Mouse (Mus musculus): Measurements from ENCODE around the gene Lin37. TPM values are rescaled to one million over a fixed set of nuclear protein-coding genes. Genes with fewer than 3 reads are reported as not detected.

The Lin37 gene
- total RNA-seq, 2 experiments from 2014 or later: 39.8 to 67.5 TPM

DNA sequence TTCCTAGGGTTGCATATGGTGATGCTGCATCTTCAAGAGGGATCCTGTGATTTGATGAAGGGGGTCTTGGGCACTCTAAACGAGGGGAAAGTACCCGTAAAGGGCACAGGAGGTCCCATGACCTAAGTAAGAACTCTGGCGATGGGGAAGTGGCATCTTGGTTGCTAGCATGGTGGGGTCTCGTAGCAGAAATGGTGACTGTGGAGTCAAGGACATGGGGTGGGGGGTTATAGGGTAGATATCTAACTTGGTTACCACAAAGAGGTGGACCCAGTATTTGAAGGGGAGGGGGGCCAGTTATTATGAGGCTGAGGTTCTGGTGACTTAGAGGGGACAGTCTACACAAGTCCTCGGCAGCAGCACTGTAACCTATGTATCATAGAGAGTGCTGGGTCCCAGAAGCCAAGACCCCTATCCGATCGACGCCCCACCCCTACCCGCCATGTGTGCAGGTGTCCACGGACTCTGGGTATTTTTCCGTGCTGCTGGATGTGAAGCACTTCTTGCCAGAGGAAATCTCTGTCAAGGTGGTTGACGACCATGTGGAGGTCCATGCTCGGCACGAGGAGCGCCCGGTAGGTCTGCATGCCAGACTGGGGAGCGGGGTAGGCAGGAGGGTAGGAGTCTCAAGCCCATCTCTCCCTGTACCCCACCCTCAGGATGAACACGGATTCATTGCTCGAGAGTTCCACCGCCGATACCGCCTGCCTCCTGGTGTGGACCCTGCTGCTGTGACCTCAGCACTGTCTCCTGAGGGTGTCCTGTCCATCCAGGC is 5.6 kb downstream of the Lin37 start:
- no peak for ATAC-seq (replicated peaks; ENCODE audit: poor library complexity)

DNA sequence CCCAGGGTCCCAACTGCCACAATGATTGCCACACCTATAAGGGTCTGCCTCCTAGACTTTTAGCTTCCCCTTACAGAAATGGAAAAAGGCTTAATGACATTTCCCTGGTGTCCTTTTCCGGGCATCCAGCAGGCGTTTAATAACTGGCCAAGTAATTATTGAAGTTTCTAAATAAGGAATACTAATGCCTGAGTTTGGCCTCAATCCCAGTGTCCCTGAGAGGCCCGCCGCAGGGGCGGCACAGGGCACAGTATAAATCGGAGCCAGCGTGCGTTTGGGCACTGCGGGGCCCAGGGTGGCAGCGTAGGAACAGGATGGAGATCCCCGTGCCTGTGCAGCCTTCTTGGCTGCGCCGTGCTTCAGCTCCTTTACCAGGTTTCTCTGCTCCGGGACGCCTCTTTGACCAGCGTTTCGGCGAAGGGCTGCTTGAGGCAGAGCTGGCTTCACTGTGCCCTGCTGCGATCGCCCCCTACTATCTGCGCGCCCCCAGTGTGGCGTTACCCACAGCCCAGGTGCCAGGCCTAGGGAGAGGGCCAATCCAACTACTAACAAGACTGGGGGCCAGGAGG is 6.5 kb downstream of the Lin37 start:
- ATAC-seq (replicated peaks; ENCODE audit: poor library complexity): 0 out of 2 replicates have a peak, but pooled peaks have one; percentile 15

DNA sequence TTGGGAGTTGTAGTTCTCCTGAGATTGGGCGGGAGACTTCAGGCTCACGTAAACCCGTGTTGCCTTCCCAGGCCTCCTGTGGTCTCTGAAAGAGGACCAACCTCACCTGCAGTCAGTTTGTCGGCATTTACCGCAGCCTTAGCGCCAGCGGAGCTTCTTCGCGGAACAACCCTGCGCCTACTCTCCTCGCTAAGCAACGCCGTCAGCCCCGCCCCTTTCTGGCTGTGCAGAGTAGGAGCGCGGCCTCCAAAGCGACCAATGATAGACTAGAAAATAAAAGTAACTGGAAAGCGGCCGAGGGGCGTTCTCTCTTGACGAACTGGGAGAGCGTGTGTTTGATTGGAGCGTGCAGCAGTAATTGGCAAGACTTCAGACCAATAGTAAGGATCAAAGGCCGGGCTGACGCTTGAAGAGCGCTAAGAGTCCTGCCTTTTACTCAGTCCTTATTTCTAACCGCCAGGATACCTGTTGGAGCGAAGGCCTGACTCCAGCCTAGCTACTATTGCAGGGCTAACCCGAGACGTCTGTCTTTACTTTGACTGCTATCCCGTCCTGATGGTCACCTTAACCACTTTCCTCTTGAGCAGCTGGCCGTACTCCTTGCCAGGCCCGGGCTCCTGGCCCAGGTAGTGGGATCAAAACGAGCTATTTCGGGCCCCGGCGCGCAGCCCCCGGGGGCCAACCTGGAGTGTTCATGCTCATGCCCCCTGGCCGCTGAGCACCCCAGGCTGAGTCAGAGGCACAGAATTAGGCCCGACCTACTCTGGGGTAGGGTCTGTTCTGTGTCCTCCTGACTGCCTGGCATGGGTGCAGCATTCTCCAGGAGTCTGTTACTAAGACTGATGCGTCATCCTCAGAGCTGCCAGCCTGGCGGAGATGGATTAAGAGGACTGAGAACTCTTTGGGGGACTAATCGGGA is 7.3 kb downstream of the Lin37 start, which contains the start of the genes Hspb6 and Proser3:
TSS of gene Hspb6 (plus strand) at position 77 of the 919 bp plus-strand sequence.
TSS of gene Proser3 (minus strand) at position 198 of the 919 bp plus-strand sequence.
- peak; percentile 85 for ATAC-seq (replicated peaks; ENCODE audit: poor library complexity)

DNA sequence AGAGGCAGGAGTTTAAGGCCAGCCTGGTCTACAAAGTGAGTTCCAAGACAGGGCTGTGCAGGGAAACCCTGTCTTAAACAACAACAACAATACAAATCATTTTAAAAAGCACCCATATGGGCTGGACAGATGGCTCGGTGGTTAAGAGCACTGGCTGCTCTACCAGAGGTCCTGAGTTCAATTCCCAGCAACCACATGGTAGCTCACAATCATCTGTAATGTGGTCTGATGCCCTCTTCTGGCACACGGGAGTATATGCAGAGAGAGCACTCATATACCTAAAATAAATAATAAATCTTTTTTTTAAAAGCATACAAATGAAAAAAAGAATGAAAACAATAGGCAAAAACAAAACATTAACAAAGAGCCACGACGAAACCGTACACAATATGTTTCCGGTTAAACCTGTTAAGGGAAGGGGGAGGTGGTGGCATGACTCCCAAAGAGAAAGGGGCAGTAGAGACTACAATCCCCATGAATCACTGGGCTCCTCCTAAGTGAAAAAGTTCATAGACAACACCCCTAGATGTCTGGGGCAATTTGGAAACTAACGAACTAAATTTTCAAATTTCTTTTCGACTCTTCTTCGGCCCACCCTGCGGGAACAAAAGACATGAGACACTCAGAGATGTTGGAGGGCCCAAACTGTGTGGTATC is 8.1 kb downstream of the Lin37 start:
- peak; percentile 55 for ATAC-seq (replicated peaks; ENCODE audit: poor library complexity)

DNA sequence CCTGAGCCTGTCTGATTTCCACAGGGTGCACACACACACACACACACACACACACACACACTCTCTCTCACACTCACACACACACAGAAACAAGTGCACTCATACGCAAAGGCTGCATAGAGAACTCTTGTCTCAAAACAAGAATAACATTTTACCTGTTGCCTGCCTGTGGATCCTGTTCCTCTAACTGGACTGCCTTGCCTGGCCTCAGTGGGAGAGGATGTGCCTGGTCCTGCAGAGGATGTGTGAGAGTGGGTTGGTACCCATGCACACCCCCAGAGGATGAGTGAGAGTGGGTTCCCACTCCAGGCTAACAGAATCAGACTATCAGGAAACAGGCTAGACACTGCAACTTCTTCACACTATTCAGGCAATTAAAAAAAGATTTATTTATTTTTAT is 9.0 kb downstream of the Lin37 start:
- no peak for ATAC-seq (replicated peaks; ENCODE audit: poor library complexity)

DNA sequence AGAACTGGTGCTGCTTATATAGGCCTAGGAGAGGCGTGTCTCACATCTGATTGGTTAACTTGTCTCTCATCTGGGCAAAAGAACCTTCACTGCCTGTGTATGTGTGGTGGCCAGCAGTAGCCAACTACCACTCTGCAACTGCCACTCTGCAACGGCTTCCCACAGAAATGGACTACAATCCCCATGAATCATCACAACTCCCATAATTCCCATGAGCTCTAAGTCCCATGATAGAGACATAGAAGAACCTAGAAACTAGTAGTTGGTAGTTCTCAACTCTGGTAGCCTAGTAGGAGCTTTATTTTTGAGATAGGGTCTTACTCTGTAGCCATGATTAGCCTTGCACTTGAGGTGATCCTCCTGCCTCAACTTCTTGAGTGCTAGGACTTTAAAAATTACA is 9.8 kb downstream of the Lin37 start:
- ATAC-seq (replicated peaks; ENCODE audit: poor library complexity): no peak

DNA sequence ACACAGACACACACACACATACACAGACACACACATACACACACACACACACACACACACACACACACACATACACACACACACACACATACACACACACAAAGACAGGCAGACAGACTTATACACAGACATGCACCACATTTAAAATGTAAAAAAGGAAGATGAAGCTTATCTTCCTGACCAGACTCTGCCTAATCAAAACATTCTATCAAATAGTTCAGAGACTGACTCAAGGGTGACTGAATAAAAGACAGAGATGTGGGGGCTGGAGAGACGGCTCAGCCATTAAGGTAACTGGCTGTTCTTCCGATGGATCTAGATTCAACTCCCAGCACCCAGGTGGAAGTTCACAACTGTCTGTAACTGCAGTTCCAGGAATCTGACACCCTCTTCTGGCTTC is 15.3 kb downstream of the Lin37 start:
- ATAC-seq (replicated peaks; ENCODE audit: poor library complexity): peak; percentile 71

DNA sequence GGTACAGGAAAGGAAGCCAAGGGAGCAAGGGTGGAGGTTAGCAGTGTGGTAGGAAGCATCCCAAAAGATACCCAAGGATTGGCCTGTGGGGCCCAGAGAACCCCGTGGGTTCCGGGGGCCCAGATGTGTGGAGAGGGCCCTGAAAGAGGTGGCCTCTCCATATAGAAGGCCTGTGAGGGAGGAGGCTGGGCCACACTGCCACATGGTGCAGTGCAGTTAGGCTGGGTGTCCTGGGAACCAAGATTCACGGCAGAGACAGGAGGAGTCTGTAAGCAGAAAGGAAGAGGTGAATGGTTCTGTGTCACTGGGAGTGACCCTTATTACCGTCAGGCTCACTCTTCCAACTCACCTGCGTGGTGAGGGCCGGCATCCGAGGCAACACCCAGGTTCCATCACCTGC is 19.1 kb downstream of the Lin37 start:
- no peak for ATAC-seq (replicated peaks; ENCODE audit: poor library complexity)

DNA sequence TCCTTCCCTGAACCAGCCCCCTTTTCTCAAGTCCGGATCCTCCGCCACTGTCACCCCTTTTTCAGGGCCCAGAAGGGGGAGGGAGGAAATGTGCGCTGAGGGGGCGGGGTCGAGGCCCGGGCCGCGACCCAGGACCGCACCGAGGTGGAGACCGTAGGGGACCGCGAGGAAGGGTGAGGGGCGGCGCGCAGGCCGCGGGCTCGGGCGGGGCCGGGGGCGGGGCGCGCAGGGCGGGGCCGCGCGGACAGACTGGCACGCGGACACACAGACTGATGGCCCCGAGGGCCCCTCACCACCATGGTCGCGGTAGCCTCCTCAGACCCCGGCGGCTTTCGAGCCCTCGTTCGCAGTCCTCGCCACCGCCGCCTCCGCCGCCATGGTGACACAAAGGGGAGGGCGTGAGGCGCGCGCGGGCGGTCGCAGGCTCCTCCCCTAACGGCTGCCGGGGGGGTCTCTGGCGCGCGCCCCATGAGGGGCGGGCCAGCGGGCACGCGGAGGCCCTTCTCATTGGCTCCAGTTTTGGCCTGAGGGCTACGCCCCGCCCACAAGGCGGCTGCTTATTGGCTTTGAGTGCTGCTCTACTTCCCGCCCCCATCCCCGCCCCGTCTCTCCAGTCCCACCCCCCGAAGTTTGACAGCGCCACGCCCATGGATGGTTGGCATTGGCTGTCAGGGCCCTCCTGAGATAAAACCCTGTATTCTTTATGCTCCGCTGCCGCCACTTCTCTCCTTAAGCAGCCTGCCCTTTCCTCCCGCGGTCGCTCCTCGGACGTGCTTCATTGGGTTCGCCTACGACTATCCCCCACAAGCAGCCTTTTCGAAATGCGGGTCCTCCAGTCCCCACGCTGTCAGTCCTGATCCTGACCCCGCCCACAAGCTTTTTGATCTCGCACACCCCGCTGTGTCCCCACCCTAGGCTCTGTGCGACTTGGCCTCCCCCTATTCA is 24.7 kb downstream of the Lin37 start, which contains the start of gene Arhgap33:
TSS of gene Arhgap33 (minus strand) at position 428 of the 945 bp plus-strand sequence.
- peak; percentile 94 for ATAC-seq (replicated peaks; ENCODE audit: poor library complexity)

DNA sequence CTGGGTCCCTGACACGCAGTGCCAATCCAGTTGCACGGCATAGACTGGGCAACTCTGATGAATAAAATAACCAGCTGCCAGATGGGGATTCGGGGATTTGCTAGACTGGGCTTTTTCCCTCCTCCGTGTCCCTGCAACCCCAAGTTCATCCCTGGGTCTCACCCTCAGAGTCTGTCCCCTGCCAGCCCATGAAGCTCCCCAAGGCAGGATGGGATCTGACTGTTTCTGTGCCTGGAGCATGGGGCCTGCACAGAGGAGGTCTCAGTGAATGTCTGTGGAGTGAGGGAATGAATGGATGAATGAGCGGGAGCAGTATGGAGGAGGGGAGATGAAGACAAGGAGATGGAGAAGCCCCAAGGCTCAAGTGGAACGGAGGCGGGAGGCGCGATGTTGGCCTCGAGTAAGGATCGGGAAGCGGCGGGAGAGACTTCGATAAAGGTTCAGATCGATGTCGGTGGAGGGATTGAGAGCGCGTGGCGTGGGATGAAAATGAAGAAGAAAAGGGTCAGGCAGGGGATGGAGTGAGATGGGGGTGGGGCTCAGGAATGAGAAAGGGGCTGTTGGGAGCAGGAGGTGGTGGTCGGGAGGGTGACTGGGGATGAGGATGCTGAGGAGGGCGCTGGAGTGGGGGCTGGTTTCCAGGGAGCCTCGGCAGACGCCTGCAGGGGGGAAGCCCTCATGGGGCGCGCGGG is 25.6 kb downstream of the Lin37 start:
- ATAC-seq (replicated peaks; ENCODE audit: poor library complexity): no peak

DNA sequence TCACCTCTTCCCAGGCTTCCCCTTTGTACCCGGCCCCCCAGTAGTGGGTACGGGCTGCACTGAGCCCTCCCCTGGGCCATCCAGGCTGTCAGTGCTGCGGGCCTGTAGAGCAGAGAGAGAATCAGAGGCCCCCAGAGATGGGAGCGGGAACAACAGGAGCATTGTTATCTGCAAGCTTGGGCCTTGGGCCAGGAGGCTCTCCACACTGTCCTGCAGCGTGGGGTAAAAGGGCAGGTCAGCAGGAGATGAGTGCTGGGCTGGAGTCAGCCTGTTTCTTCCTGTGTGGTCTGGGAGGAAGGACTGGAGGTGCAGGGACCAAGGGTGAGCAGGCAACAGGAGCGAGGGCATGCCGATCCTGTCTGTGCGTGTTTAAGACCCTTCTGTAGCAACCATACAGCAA is 26.7 kb downstream of the Lin37 start:
- ATAC-seq (replicated peaks; ENCODE audit: poor library complexity): no peak

DNA sequence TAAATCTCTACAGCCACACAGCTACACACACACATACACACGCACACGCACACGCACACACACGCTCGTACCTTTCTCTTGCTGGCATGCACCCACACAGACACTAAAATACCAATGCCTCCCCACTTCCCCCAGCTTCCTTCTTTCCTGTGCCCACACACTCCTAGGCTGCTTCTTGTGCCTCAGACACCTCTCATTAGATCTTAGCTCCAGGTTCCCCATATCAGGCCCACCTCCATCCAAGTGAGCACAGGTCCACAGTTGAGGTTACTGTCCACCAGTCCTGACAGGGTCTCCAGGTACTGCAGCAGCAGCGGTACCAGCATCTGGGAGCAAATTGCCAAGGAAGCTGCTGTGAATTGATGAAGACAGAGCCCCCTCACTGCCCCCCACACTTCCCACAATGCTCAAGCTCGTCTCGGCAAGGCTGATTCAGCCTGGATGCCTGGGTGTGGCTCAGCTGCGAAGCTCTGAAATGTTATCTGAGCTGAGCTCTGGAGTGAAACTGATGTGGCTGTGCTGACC is 28.3 kb downstream of the Lin37 start:
- ATAC-seq (replicated peaks; ENCODE audit: poor library complexity): no peak

DNA sequence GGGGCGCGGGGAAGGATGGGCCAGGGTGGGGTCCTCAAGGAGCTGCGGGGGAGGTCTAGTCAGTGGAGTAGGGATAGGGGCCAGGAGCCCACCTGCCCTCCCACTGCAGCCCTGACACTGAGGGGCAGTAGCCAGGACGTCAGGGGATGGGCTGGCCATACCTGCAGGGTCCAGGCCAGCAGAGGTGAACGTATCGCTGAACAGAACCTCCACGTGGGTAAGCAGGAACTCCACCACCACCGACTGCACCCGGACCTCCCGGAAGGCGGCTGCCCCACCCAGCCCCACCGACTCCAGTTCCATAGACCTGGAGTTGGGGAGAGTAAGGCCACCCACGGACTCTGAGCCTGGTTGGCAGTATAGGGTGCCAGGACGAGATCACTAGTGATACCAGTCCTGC is 32.7 kb downstream of the Lin37 start:
- no peak for ATAC-seq (replicated peaks; ENCODE audit: poor library complexity)

DNA sequence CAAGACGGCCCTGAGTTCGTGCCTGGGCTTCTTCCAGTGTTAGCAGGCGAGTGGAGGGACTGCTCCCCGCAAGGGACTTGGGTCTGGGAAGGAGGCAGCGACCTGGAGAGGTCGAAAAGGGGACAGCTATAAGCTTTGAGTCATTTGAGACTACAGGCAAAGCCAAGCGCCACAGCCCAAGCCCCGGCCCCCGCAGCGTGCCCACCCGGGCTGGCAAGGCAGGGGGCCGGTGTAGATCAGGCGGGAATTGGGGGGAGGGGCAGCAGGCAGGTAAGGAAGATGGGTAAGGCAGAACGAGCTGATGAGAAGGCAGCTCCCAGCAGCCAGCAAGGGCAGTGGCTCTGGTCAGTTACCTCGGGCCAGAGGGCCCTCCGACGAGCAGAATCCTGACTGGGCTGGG is 33.2 kb downstream of the Lin37 start:
- no peak for ATAC-seq (replicated peaks; ENCODE audit: poor library complexity)

DNA sequence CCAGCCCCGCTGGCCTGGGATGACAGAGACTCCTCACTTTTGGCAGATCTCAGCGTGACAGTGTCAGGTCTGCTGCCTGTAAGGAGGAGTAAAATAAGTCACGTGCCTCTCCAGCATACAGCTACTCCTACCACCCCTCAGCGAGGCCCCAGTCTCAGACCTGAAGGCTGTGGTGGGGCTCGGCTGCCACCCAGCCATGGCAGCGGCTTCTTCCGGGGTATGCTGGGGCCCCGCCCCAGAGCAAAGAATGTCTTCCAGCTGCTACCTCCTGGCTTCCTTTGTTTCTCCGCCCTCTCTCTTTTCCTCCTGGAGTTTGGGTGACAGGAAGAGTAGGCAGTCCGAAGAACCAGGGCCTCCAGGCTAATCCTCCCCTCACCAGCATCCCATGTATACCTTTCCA is 33.7 kb downstream of the Lin37 start:
- ATAC-seq (replicated peaks; ENCODE audit: poor library complexity): no peak

DNA sequence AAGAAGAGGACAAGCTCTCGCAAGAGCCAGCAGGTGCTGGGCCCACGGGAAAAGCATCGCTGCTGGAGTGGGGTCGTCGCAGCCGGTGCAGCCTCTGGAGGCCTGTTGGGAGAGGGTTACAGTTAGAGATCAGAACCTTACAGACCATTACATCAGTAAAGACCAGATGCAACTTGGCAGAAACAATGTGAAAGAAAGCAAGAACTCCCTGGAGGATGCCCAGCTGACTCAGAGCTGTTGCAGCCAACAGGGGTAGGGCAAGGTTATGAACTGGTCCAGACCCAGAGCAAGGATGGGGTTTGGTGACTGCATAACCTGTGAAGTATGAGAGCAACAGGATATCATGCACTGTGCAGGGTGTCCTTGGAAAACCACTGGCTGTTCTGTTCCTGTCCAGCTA is 35.2 kb downstream of the Lin37 start:
- no peak for ATAC-seq (replicated peaks; ENCODE audit: poor library complexity)

DNA sequence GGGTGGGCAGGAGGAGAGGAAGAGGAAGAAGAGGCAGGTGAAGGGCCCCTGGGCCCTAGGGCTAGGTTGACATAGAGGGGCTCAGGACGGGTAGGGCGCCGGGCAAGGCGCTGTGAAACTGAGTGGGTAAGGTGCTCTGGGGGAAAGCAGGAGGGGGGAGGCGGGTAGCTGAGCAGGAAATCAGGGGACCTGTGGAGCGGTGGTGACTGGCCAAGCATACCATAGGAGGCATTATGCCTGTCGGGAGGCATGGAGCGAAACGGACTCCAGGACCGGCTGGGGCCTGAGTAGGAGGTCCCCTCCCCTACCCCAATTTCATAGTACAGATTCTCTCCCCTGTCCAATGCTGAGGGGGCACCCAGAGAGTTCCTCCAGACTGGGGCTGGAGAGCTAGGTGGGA is 36.8 kb downstream of the Lin37 start:
- ATAC-seq (replicated peaks; ENCODE audit: poor library complexity): no peak

DNA sequence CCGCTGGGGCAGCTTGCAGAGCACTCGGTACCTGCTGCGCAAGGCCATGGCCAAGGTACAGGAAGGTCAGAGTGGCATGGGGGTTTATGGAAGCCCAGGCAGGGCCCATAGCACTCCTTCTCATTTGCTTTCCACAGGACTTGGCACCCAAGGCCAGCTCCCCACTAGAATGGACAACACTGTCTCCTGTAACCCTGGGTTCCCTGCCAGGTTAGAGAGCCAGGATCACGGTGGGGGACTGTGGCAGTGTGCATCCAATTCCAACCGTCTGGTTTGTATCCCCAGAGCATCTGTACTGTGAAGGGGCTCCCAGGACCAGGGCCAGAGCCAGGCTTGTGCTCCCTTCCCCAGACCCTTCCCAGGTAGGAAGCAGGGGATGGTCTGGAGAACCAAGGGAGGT is 38.8 kb downstream of the Lin37 start:
- no peak for ATAC-seq (replicated peaks; ENCODE audit: poor library complexity)

DNA sequence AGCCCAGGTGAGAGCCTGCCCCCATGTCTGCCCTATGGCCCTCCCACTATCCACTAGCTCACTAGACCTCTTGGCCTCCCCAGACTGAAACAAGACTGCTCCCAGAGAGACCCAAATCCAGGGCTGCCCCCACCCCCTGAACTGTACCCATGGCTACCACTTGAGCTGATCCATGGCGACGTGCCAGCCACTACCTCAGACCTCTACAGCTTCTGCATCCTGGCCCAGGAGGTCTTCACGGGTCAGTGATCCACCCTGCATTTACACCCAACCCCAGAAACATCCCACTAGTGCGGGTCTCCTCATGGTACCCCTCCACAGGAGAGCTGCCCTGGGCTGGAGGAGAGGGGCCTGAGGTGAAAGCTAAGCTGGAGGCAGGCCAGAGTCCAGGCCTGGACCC is 39.2 kb downstream of the Lin37 start:
- ATAC-seq (replicated peaks; ENCODE audit: poor library complexity): no peak
